Mouse (Mus musculus) megakaryocyte, embryonic 14.5 days (primary cell): ENCODE results near the gene BC051665.

Experiments
- FLI1 ChIP-seq: IDR thresholded peaks from 2 replicates; pipeline ENCODE4 v1.6.1; 2012; ENCODE audit warnings: low read length, inconsistent platforms, mixed read lengths
- GATA1 ChIP-seq: IDR thresholded peaks from 3 replicates; pipeline ENCODE4 v1.6.1; 2012; ENCODE audit warnings: mixed read lengths, low read length, inconsistent platforms, borderline replicate concordance

DNA sequence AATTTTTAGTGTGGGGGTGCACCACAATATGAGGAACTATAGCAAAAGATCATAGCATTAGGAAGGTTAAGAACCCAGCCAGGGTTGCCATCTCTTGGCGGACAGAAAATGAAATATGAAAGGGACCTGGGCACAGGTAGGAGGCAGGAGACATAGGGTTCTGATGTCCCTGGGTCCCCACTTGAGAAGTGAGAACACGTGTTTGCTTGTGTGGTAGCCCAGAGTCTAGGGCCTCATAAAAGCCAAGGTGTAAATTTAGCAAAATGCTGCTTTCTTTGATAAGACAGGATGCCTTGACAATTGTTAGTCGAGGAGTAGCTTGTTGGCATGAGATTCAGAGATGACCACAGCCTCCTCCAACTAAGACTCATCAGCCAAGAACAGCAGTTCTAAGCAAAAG, 41.4 kb downstream of the BC051665 start:
- TF ChIP-seq GATA1 (no peak), FLI1 (no peak)
